Mouse (Mus musculus): Measurements from ENCODE around the gene Actr3b. TPM values are rescaled to one million over a fixed set of nuclear protein-coding genes. Genes with fewer than 3 reads are reported as not detected.

The Actr3b gene
- polyA plus RNA-seq, 1 experiment, result not detected

DNA sequence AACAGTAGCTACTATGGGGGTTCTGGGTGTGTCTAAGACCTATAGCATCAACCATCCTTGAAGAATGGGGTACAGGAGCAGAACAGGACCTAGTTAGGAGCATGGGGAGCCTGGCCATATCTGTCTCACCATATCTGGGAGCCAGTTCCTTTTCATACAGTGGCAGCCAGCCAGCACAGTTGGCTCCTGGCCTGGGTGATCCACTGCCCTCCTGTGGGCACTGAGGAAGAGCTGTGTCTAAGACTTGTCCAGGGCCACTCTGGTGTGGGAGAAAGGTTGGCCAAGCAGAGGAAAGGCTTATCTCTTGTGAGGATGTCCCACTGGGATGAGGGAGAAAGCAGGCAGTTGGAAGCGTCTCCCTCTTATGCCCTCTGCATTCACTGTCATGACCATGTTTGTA lies 131.5 kb downstream of the Actr3b start:
- Histone ChIP-seq H3K4me1 (ENCODE audit: control insufficient read depth, insufficient read depth, low read length) (no peaks in the 10 kb centered on the region), H3K4me3 (ENCODE audit: insufficient read depth, low read depth, low read length) (no peak overlapping the region), H3K27ac (ENCODE audit: insufficient read depth, low read depth, low read length) (no peak overlapping the region)
- no peak for TF ChIP-seq POLR2A (IDR thresholded peaks at IDR 0.05; ENCODE audit: insufficient read depth, low read depth, low read length)
- TF ChIP-seq CTCF (IDR thresholded peaks at IDR 0.05; ENCODE audit: insufficient read depth, low read depth, low read length), result no peak
- WGBS, result 97% methylated on average over 1 of the region's 1 CpGs

Other genes starting within 250 kb of the Actr3b start
- not detected in 2 replicates for gene Cct8l1, start 243.9 kb upstream of the Actr3b start, polyA plus RNA-seq (2012; ENCODE audit: insufficient read depth, insufficient read length, low replicate concordance, missing spikeins)
- not detected in 2 replicates for gene Xrcc2, start 54.2 kb upstream of the Actr3b start, polyA plus RNA-seq (2012; ENCODE audit: insufficient read depth, insufficient read length, low replicate concordance, missing spikeins)
- gene Gm21663, start 182.4 kb downstream of the Actr3b start, polyA plus RNA-seq (2012; ENCODE audit: insufficient read depth, insufficient read length, low replicate concordance, missing spikeins), result not detected in 2 replicates
- gene Gm21671, start 194.4 kb downstream of the Actr3b start, polyA plus RNA-seq (2012; ENCODE audit: insufficient read depth, insufficient read length, low replicate concordance, missing spikeins), result not detected in 2 replicates
- not detected in 2 replicates for gene Gm21680, start 212.7 kb downstream of the Actr3b start, polyA plus RNA-seq (2012; ENCODE audit: insufficient read depth, insufficient read length, low replicate concordance, missing spikeins)
- gene Gm21698, start 228.7 kb downstream of the Actr3b start, polyA plus RNA-seq (2012; ENCODE audit: insufficient read depth, insufficient read length, low replicate concordance, missing spikeins), result not detected in 2 replicates
- gene Gm1979, start 244.8 kb downstream of the Actr3b start, polyA plus RNA-seq (2012; ENCODE audit: insufficient read depth, insufficient read length, low replicate concordance, missing spikeins), result not detected in 2 replicates